Mouse (Mus musculus): ENCODE results near the gene Ppp2ca.
"Not testable (repeated sequence)": the region's sequence is repeated elsewhere in the genome, so short reads cannot be mapped to it uniquely, and the experiment has no call there.

GRCm38 (mm10) chr11:52145428-52145827 is 46.9 kb downstream of the Ppp2ca start, which contains the start of gene Olfr1373:
- not testable (repeated sequence) for TF ChIP-seq POLR2A (IDR thresholded peaks at IDR 0.05; ENCODE audit: low read depth, low read length); CTCF (IDR thresholded peaks at IDR 0.05; ENCODE audit: extremely low read depth, insufficient read depth, insufficient read length, insufficient replicate concordance)
